Mouse (Mus musculus) erythroblast, adult 5-6 weeks (primary cell): Measurements from ENCODE around the gene Itprid2. TPM values are rescaled to one million over a fixed set of nuclear protein-coding genes. Genes with fewer than 3 reads are reported as not detected.
"Not testable (repeated sequence)": the region's sequence is repeated elsewhere in the genome, so short reads cannot be mapped to it uniquely, and the experiment has no call there.

Source experiments
- ATAC-seq: replicated peaks from 2 replicates; pipeline ENCODE4 v1.8.0; 2016; ENCODE audit warnings: moderate number of reproducible peaks, mild to moderate bottlenecking, moderate TSS enrichment, inconsistent platforms; ENCODE audit not compliant: poor library complexity, low FRiP score, severe bottlenecking
- total RNA-seq, 2 experiments: library from RNA; stranded (forward) in 1 of 2; stranded (reverse) in 1 of 2; fragments of 150-400 nt in 1 of 2; fragments of 200-764, 138-1000 nt in 1 of 2; gene quantifications; 2 replicates each; pipeline versions ENCODE4 v1.2.3 to v1.2.4; 2015 to 2017; ENCODE audit warnings: low replicate concordance in 2 of 2

Itprid2 gene
- total RNA-seq (2015; ENCODE audit: low replicate concordance) (3.8 and 7.5 TPM in 2 replicates), total RNA-seq (2017; ENCODE audit: low replicate concordance) (2.1 and 3.2 TPM in 2 replicates)

DNA sequence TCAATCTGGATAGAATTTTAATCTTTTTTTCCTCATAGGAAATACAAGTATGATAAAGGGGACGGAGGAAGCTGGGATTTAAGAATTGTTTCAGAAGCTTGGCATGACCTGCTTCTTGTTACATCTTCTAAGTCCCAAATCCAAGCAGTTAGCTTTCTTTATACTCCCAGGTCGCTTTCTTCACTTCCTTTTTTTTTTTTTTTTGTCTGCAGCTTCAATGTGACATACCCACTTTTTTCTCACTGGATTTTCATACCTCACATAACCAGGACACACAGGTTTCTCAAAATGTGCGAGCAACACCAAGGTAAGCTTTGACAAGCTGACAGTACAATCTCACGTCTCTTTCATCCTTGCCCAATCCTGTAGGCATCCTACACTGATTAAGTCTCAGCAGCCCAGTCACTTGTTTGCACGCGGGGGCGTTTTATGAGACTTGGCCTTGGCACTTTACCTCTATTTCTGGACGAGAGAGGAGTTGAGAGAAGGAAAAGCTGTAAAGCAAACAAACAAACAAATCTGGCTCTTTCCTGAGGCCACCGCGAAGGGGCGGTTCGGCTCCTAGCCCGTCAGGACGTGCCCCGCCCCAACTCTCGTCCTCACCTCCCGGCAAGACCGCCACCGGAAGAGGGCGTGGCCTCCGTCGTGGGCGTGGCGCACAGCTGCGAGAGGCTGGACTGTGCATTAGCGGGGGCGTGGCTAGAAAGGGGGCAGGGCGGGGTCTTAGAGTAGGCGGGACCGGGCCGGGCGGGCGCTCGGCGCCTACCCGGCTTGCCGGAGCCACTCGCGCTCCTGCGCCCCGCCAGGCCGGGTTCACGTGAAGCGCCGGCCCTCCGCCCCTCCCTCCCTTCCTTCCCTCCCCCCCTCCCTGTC, at the start of gene Itprid2:
TSS of gene Itprid2 (plus strand) at position 825 of the 873 bp plus-strand sequence.
- ATAC-seq: peak; percentile 98

DNA sequence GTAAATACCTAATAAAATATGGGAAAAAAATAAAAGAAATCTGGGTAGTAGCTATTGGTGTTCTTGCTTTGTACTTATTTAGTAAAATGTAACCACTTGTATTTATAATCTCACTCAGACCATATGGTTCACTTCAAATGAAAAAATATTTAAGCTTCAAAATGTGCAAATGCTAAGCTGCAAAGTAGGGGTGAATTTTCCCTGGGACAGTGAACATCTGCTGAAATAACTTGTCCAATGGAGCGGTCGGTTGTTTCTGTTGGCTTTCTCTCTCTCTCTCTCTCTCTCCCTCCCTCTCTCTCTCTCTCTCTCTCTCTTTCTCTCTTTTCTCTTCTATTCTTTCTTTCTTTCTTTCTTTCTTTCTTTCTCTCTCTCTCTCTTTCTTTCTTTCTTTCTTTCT, 39.0 kb upstream of the Itprid2 start:
- ATAC-seq: no peak

DNA sequence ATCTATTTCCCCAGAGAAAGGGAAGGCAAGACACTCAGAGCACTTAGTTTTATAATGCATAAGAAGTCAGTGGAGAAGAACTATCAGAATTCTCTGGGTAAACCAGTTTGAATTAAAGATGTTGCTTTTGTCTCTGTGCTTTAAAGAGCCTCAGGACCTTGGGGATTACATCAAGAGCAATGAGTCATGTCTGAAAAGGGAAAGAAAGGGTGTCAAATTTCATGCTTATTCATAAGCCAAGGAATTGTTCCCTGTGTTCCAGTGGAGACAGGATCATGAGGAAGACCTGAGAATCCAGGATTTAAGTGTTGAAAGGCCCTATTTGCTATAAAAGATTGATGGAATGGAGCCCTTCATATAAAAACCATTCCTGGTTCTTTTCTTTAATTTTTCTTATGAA, 38.1 kb upstream of the Itprid2 start:
- ATAC-seq: no peak

DNA sequence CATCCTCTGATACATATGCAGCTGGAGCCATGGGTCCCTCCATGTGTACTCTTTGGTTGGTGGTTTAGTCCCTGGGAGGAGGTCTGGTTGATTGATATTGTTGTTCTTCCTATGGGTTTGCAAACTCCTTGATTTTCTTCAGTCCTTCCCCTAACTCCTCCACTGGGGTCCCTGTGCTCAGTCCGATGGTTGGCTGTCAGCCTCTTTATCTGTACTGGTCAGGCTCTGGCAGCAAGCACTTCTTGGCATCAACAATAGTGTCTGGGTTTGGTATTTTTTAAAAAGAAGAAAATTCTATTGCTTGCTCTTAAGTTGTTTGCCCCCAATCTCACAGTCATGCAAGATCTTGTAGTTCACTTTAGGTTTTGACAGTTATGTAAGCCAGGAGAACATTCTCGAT, 34.0 kb upstream of the Itprid2 start:
- ATAC-seq: not testable (repeated sequence)

DNA sequence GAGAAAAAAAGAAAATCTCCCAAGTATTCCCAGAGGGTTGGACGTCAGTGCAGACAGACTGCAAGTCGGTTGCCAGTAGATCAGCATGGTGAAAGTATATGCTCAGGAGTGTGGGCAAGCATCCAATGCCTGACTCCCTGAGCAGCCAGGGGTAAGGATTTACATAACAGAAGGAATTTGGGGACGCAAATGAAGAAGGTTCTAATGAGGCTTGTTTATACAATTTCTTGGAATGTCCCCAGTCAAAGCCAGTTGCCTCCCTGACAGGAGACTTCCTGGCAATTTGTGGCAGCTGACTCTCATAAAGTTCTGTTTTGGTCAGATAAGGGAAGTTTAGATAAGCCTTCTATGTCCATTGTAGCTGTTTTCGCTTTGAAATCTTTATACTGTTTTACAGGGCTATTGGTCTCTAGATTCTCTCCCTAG, 33.4 kb upstream of the Itprid2 start:
- no peak for ATAC-seq

DNA sequence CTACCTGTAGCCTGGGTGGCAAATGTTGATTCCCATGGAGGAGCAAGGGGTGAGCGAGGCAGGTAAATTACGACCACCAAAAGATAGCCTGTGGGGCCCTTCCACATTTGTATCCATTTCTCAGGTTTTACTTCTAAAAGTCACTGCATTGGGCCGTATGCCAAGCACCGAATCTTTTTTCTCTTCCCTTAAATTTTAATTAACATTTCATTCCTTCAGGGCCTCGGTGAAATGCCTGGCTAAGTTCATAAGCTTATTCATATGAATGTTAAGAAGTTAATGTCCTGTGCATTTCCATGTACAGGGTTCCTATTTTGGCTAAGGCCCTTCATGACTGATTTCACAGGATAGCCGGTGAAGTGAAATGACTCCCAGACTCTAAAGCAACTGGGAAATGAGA, 32.8 kb upstream of the Itprid2 start:
- no peak for ATAC-seq

DNA sequence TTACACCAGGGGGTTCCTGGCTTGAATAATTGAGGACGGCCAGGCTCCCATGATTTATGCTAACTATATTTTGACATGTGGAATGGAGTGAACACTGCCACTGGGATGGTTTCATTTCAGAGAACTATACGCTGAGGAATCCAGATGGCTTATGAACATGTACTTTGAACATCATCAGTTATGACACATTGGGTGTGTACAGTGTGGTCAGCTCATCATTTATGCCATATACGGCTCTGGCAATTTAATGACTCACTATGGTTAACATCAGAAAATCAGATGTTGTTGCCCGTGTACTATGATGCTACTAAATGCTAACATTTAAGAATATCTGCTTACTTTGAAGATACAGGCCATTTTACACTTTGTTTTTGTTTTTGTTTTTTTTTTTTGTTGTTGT, 31.8 kb upstream of the Itprid2 start:
- ATAC-seq: no peak

DNA sequence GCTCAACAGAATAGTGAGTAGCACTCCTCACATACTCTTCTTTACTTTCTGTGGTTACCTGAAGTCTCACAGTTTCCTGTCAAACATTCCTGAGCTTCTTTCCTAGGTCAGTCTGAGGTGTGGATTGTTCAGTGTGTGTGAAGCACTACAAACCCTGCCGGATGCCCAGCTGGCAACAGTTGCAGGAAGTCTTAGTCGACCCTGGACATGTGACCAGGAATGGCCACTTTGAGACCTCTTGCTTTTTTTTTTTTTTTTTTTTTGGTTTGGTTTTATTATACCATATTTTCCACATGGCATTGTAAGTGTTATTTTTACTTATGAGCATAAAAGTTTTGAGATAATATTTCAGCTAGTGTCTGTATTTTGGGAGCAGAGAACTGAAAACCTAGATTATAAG, 29.1 kb upstream of the Itprid2 start:
- no peak for ATAC-seq

DNA sequence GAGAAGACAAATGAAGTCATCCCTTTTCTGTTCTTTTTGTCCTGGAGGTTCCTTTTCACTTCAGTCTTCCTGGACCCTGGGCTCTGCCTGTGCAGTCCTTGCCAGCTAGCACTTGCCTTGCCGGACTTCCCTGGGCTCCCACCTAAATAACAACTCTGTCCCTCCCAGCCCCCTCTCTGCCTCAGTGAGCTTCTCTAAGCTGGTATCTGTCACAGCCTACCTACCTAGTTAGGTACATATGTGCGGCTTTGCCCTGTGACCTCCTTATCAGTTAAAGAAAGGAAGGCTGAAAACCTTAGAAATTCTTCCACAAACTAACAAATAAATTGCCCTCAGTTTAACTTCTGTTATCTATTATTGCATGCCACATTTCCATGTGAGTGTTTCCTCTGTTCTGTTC, 28.0 kb upstream of the Itprid2 start:
- no peak for ATAC-seq

DNA sequence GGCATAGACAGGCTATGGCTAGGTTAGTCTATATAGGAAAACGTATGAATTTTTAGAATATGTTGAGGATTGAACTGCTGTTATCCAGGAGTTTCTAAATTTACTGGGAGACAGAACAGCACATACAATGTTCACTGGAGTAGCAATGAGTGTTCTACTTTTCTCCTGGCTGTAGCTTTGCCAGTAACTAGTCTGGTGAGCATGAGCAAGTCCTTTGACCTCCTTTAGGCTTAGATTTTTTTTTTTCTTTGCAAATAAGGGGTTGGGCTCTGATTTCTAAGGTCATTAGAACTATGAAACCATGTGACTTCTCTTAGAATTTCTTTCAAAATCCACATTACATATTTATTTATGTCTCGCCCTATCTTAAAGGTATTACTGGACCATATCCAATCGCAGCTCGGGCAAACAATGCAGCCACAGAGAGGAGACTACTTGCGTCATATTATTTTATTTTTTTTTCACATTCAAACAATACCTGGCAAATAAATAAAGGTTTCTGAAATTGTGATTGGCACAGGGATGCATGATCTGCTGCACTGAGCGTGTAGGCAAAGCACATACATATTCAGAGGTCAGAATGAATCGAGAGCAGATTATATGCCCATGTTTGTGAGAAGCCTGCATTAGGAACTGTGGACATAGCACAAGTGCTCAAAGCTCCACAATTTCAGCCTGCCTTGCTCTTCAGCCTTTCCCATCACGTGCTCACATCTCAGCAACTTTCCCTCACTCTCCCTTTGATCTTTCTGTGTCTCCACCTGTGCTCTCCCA, 26.7 kb upstream of the Itprid2 start:
- ATAC-seq: no peak

DNA sequence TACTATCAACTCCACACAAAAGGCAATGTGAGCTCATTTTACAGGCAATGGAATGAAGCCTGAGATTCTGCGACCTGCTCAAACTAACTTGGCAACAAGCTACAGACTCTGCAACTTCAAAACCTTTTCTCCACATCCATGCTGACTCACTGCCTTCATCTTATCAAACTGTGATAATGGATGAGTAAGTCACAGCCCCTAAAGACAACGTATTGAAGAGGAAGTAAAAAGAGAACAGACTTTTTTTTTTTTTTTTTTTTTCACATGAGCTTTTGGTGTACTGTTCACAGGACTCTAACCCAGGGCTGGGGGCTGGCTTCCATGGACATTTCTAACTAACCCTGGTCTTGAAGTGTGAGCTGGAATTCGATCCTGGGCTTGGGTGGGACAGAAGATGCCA, 24.3 kb upstream of the Itprid2 start:
- ATAC-seq: no peak

DNA sequence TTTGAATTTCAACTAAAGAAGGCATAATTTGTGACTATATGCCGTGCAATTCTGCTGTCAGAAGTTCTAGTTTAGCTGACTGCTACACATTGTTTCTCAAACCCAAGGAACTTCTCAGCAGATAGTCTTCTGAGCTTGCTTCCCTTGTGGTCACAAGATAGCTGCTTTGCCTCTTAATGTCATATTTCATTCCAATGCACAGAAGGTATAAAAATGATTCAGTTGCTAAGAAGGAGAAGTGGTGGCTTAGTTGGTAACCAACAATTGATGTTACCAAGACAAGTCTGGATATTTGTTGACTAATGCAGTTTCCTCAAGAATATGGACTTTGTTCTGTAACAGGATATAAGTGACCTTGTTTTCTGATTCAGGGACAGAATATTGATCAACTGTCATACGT, 17.0 kb upstream of the Itprid2 start:
- ATAC-seq: no peak

DNA sequence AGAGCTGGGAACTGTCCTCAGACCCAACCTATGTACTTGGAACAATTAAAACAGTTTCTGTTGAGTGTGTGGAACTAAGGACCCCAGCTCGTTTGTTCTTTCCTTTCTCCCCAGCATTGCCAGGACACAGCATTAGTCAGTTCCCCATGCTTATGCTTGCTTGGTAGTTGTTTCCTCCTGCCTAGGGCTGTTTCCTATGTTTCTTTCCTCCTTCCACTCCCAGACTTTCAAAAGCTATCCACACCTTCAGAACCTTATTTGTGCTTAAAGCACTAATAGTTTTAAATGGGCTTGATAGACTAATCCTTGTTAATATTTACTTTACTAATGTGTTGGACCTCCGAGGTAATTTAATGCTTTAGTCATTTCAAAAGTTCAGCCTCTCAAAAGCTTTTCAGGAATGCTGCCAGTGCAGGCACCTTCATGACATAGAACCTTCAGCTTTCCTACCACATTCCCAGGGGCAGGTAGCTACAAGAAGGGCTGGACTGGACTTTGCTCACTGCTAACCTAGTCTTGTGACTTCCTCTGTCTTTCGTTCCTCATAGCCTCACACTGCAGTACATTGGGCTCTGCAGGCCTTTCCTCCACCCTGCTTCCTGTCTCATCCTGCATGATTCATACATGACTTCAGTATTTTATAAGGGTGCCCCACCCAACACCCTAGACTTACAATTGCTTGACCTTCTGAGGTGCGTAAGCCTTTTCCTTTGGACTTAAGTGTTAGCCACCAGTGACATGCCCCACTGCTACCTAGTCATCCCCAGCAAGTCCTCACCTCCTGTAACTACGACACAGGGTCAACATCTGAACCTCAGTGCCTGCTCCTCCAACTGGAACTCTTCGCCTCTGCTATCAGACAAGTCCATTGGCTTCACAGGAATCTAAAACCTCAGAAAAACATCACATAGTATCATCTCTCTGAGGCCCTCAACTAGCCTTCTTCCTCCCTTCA, 16.3 kb upstream of the Itprid2 start:
- ATAC-seq: no peak

DNA sequence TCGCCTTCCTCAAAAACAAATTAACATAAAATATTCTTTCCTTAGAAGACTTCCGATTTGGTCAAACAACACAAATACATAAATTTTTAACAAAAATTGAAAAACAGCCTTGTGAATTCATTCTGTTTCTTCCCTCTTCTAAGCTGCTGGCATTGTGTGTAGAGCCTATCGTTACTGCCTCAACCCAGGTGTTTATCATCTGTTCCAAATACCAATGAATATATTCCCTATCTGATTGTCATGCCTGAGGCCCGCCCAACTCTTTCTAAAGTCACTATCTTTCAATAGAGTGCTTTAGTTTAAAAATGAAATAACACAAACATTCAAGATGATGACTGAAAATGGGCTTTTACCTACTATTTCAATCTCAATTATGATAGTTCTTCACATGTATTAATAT, 11.9 kb upstream of the Itprid2 start:
- no peak for ATAC-seq

DNA sequence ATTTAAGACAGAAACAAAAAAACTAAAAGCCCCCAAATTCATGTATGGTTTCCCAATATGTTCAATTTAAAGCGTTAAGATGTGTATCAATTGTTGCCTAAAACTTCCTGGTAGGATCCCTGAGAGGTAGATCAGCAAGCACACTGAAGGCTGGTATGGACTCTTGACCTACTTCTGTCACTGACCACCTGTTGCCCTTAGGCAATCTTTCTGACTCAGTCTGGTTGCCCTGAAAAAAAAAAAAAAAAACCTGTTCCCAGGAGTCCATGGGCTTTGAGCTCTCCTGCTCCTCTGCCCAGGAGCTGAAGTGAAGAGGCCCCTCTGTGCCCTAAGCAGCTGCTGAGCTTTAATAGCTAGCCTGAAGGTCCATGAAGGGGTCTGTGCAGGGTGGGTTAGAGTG, 7.5 kb upstream of the Itprid2 start:
- no peak for ATAC-seq

DNA sequence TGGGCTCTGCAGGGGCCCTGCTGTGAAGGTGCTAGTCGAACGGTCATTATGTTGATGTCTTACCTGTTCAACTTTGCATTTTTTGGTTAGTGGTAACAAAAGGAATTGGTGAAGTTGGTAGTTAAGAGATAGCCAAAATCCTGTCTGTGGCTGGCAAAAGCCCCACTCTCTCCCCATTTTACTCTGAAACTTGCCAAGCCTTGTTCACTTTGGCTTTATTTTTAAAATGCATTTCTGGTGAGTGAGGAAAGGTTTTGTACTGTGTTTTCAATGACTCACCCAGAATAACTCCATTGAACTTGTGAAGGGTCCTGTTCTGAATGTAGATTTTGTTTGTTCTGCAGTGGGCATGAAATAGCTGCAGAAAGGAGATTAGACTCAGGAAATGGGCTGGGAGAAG, 4.9 kb upstream of the Itprid2 start:
- ATAC-seq: no peak

DNA sequence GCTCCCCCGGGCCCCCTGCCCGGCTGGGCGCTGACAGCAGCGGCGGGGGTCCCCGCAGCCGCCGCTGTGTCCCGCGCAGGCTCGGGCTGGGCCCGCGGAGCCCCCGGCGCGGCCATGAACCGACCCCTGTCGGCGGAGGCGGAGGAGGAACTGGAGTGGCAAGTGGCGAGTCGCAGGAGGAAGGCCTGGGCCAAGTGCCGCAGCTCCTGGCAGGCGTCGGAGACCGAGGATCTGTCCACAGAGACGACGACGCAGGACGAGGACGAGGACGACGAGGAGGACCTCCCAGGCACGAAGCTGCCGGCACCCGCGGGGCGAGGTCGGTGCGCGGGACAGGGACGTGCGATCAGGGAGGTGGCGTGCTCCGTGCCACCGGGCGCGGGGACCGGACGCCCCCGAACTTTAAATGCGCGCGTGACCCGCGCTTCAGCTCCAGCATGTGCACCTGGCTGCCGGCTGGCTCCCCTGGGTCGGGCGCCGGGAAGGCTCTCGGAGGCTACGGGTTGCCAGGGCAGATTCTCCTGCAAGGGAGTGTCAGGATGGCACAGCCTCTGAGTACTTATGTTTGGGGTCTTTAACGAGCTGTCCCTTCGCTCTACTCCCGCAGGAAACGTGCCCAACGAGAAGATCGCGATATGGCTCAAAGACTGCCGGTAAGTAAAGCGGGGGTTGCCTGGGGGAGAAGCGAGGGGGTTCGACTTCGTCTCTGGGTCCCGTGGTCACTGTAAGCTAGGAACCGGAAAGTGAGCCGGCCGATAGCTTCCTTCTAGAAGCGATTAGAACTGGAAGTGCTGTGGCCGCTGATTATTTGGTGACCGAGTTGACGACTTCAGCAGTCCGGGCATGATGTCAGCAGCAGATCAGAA, 507 bp downstream of the Itprid2 start:
- peak; percentile 51 for ATAC-seq

DNA sequence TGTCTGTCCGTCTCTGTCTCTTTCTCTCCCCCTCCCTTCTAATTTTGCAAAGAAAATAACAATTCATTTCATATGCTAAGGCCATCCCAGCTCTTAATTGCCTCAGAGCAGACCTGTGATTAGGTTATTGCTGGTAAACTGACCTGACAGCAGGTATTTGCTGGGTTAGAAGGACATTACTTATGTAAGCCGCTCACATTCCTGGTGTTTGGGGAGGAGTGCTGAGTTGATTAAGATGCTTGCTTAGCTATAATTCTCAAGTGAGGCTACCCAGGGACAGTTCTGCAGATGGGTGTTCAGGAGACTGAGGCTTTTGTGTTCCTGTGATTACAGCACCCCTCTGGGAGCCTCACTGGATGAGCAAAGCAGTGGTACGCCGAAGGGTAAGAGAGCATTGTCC, 3.8 kb downstream of the Itprid2 start:
- no peak for ATAC-seq

DNA sequence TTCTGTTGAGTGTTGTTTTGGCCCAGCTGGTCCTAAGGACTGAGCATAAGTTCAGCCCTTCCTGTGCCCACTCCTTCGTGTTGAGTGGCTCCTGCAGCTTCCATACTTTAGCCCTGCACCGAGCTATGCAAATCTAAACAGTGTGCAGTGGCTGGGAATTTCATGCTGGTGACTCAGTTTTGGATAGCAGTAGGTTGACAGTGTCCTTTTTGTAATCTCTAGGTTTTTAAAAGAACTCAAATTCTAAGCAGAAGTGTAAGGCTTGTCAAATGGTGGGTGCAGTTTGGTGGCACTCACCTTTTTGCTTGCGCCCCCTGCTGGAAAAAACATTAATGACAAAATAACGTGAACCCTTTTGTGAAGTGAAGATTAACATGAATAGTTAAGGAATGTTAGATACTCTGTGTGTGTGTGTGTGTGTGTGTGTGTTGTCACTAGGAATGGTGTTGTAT, 11.1 kb downstream of the Itprid2 start:
- ATAC-seq: peak; percentile 68; the same call in 1 of the 2 replicates
